Mouse (Mus musculus) kidney, adult 18-20 months (tissue): ENCODE measurements around the gene Gm21518.
"Not testable (repeated sequence)": the region's sequence is repeated elsewhere in the genome, so short reads cannot be mapped to it uniquely, and the experiment has no call there.

Source experiments
- DNase-seq: peaks from one replicate; pipeline ENCODE4 v3.0.0; 2021

The Gm21518 gene

GRCm38 (mm10) chrY:62190566-62190965 lies at the start of gene Gm21518:
TSS of gene Gm21518 (plus strand) at chrY:62190866.
- DNase-seq, result not testable (repeated sequence)
